15 mouse cellular contexts compared by ENCODE assay signal in the genomic region with DNA sequence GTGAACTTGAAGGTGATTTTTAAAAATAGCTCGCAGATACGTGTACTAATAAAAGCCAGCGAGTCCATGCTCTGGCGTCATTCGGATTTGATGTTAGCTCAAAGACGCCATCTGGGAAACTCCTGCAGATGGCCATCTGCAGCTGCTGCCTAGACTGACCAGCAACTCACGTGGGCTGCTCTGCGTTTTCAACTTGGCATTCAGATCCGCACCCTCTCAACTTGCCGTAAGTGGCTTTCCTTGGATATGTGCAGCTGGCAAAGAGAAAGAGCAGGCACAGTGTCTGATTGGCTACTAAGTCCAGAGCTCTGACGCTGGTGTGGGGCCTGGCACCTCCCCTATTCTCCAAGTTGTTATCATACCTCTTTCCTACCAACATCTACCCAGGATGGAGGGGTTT.
DNase-seq lines count a peak whose midpoint lies in the region; ATAC-seq and TF ChIP-seq lines count a peak whose summit lies in the region.
"Had no signal": no experiment of that assay in that cellular context is flagged by ENCODE, and none has a peak within 500 bp of the region (broad histone marks: within the 10 kb centered on the region; RNA-seq: fewer than 3 reads in every experiment).

No protein-coding gene starts in this region.

- H3K4me2 ChIP-seq in midbrain, postnatal 0 days (ENCODE audit: low read depth, low read length, poor library complexity, severe bottlenecking), result no peak overlapping the region
- H3K4me2 ChIP-seq in midbrain, embryonic 13.5 days (replicated peaks), result no peak overlapping the region
- peak overlapping the region; percentile 24 for H3K4me2 ChIP-seq in heart, embryonic 14.5 days (ENCODE audit: low read length)
- H3K4me2 ChIP-seq in stomach, postnatal 0 days (replicated peaks; ENCODE audit: low read depth), result no peak overlapping the region
- H3K4me2 ChIP-seq: liver, embryonic 13.5 days; neural tube, embryonic 12.5 days had no signal

- H3K9me3 ChIP-seq in midbrain, postnatal 0 days (ENCODE audit: low read length), result no peaks in the 10 kb centered on the region
- H3K9me3 ChIP-seq in midbrain, embryonic 13.5 days, result no peaks in the 10 kb centered on the region
- H3K9me3 ChIP-seq in heart, embryonic 14.5 days (ENCODE audit: control insufficient read depth, low read length), result no peaks in the 10 kb centered on the region
- H3K9me3 ChIP-seq in stomach, postnatal 0 days (ENCODE audit: control insufficient read depth, low read length), result no peaks in the 10 kb centered on the region
- H3K9me3 ChIP-seq: limb, embryonic 10.5 days; neural tube, embryonic 12.5 days had no signal

- no peak overlapping the region for H3K27ac ChIP-seq in midbrain, postnatal 0 days (ENCODE audit: low read depth, low read length)
- H3K27ac ChIP-seq in midbrain, embryonic 13.5 days, result no peak overlapping the region
- H3K27ac ChIP-seq in heart, embryonic 14.5 days (replicated peaks in 1 of 2; ENCODE audit: control insufficient read depth in 1 of 2, insufficient read depth in 1 of 2, low read depth in 2 of 2, low read length in 2 of 2), result no peak overlapping the region
- H3K27ac ChIP-seq in stomach, postnatal 0 days (replicated peaks), result no peak overlapping the region
- H3K27ac ChIP-seq: limb, embryonic 10.5 days; liver, embryonic 13.5 days; neural tube, embryonic 12.5 days had no signal

- H3K36me3 ChIP-seq in midbrain, postnatal 0 days (ENCODE audit: insufficient read depth, low read length), result no peaks in the 10 kb centered on the region
- H3K36me3 ChIP-seq in midbrain, embryonic 13.5 days, result no peaks in the 10 kb centered on the region
- H3K36me3 ChIP-seq in heart, embryonic 14.5 days (ENCODE audit: control insufficient read depth, insufficient read depth, low read length), result no peaks in the 10 kb centered on the region
- no peaks in the 10 kb centered on the region for H3K36me3 ChIP-seq in stomach, postnatal 0 days (ENCODE audit: control insufficient read depth, insufficient read depth, low read length)
- H3K36me3 ChIP-seq: limb, embryonic 10.5 days; liver, embryonic 13.5 days; neural tube, embryonic 12.5 days had no signal

- no peaks in the 10 kb centered on the region for H3K4me1 ChIP-seq in midbrain, postnatal 0 days (ENCODE audit: insufficient read depth, low read length)
- peaks cover 10% of the 10 kb centered on the region; the same call in 1 of the 2 replicates for H3K4me1 ChIP-seq in midbrain, embryonic 13.5 days (replicated peaks)
- peaks cover 7 to 16% of the 10 kb centered on the region in 2 experiments for H3K4me1 ChIP-seq in heart, embryonic 14.5 days (ENCODE audit: control insufficient read depth in 2 of 2, insufficient read depth in 2 of 2, low read length in 2 of 2)
- no peaks in the 10 kb centered on the region for H3K4me1 ChIP-seq in stomach, postnatal 0 days (replicated peaks; ENCODE audit: control insufficient read depth, insufficient read depth)
- H3K4me1 ChIP-seq: liver, embryonic 13.5 days had no signal

- peak; percentile 22 to 47 for DNase-seq in heart, adult 18-20 months
- DNase-seq in heart, postnatal 14 days, result no peak
- DNase-seq in midbrain, postnatal 0 days (ENCODE audit: low spot score), result peak; percentile 52
- no peak for DNase-seq in stomach, postnatal 0 days (ENCODE audit: low spot score)
- no peak for DNase-seq in testis, postnatal 14 days (ENCODE audit: low spot score)
- DNase-seq: cerebellum, postnatal 25 days; kidney, adult 9 months; kidney, postnatal 4 days; liver, embryonic 13.5 days had no signal

- no peak overlapping the region for H3K4me3 ChIP-seq in midbrain, postnatal 0 days (ENCODE audit: low read depth, low read length)
- no peak overlapping the region for H3K4me3 ChIP-seq in midbrain, embryonic 13.5 days (replicated peaks)
- no peak overlapping the region for H3K4me3 ChIP-seq in heart, embryonic 14.5 days (ENCODE audit: control insufficient read depth in 1 of 2, insufficient read depth in 1 of 2, low read depth in 1 of 2, low read length in 2 of 2)
- H3K4me3 ChIP-seq in stomach, postnatal 0 days (ENCODE audit: low read depth, low read length), result no peak overlapping the region
- H3K4me3 ChIP-seq: limb, embryonic 10.5 days; liver, embryonic 13.5 days; neural tube, embryonic 12.5 days had no signal

- TF ChIP-seq EP300 in stomach, postnatal 0 days (optimal IDR thresholded peaks at IDR 0.05), result no peak

- no peaks in the 10 kb centered on the region for H3K27me3 ChIP-seq in midbrain, postnatal 0 days (ENCODE audit: insufficient read depth, low read length)
- no peaks in the 10 kb centered on the region; the same call in 1 of the 2 replicates for H3K27me3 ChIP-seq in midbrain, embryonic 13.5 days
- peaks cover 3% of the 10 kb centered on the region for H3K27me3 ChIP-seq in heart, embryonic 14.5 days (ENCODE audit: control insufficient read depth, insufficient read depth, low read length)
- no peaks in the 10 kb centered on the region for H3K27me3 ChIP-seq in stomach, postnatal 0 days (ENCODE audit: control insufficient read depth, insufficient read depth, low read length)
- H3K27me3 ChIP-seq: liver, embryonic 13.5 days; neural tube, embryonic 12.5 days had no signal

- intact Hi-C loops in heart, postnatal 14 days (cut with DNase I), result no loop called here

- TF ChIP-seq CTCF in midbrain, postnatal 0 days (IDR thresholded peaks at IDR 0.05), result no peak
- no peak for TF ChIP-seq CTCF in stomach, postnatal 0 days (IDR thresholded peaks at IDR 0.05; ENCODE audit: low read depth)

- 54% methylated on average over 11 of the region's 11 CpGs for WGBS in midbrain, postnatal 0 days
- WGBS in midbrain, embryonic 13.5 days, result 67% methylated on average over 11 of the region's 11 CpGs
- WGBS in heart, embryonic 14.5 days, result 33% methylated on average over 11 of the region's 11 CpGs
- WGBS in stomach, postnatal 0 days, result 54% methylated on average over 11 of the region's 11 CpGs

- no peak overlapping the region for H3K9ac ChIP-seq in midbrain, postnatal 0 days (replicated peaks; ENCODE audit: low read length, poor library complexity, severe bottlenecking)
- H3K9ac ChIP-seq in midbrain, embryonic 13.5 days (replicated peaks), result no peak overlapping the region
- H3K9ac ChIP-seq in heart, embryonic 14.5 days (ENCODE audit: low read length), result no peak overlapping the region
- no peak overlapping the region for H3K9ac ChIP-seq in stomach, postnatal 0 days (ENCODE audit: low read length)
- H3K9ac ChIP-seq: liver, embryonic 13.5 days; neural tube, embryonic 12.5 days had no signal

- ATAC-seq in midbrain, postnatal 0 days (ENCODE audit: low FRiP score), result no peak; the same call in 1 of the 2 replicates
- no peak for ATAC-seq in midbrain, embryonic 13.5 days
- ATAC-seq in heart, embryonic 14.5 days (ENCODE audit: insufficient number of reproducible peaks, insufficient read depth, low FRiP score, low read depth), result no peak
- ATAC-seq in stomach, postnatal 0 days (ENCODE audit: low FRiP score, low TSS enrichment), result 0 out of 2 replicates have a peak, but pooled peaks have one; percentile 22
- ATAC-seq: CD4-positive, CD25-positive, alpha-beta regulatory T cell, adult 4 months; lung, postnatal 0 days had no signal

Comparison
In these comparisons a context has a peak if more than half of its experiments do, and no peak if none do; other contexts are left out.
1. DNase-seq: peak in heart, adult 18-20 months (2 of 2) and midbrain, postnatal 0 days (single experiment); none in heart, postnatal 14 days (0 of 2), stomach, postnatal 0 days (single experiment) and testis, postnatal 14 days (single experiment).